Mouse (Mus musculus) liver, embryonic 14.5 days (tissue): ENCODE data around the gene Fam204a.

Experiments
- CTCF ChIP-seq: IDR thresholded peaks from 2 replicates; pipeline ENCODE4 v1.5.1; 2016; ENCODE audit warnings: antibody characterized with exemption, low read depth, control low read depth
- EP300 ChIP-seq: IDR thresholded peaks from 2 replicates; pipeline ENCODE4 v1.6.1; 2016; ENCODE audit warnings: antibody characterized with exemption, low read depth

DNA sequence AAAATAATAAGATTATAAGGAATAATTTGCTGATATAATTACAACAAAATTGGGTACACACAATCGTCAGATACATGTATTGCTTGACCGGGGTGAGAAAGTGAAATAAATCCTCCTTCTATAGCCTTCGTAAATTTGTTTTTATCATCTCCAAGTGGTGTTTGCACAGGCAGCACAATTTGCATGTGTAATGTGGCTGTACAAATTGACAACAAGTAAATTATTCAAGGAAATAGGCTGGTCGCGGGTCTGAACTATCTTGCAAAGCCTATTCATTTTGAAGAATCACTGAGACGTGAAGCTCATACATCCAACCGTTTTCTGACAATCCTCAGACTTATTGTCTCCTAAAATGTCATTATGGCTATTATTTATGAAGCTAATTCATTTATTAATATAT lies 16.1 kb upstream of the Fam204a start:
- TF ChIP-seq CTCF: no peak
- no peak for TF ChIP-seq EP300
